8 mouse cellular contexts compared by ENCODE assay signal in the genomic region with DNA sequence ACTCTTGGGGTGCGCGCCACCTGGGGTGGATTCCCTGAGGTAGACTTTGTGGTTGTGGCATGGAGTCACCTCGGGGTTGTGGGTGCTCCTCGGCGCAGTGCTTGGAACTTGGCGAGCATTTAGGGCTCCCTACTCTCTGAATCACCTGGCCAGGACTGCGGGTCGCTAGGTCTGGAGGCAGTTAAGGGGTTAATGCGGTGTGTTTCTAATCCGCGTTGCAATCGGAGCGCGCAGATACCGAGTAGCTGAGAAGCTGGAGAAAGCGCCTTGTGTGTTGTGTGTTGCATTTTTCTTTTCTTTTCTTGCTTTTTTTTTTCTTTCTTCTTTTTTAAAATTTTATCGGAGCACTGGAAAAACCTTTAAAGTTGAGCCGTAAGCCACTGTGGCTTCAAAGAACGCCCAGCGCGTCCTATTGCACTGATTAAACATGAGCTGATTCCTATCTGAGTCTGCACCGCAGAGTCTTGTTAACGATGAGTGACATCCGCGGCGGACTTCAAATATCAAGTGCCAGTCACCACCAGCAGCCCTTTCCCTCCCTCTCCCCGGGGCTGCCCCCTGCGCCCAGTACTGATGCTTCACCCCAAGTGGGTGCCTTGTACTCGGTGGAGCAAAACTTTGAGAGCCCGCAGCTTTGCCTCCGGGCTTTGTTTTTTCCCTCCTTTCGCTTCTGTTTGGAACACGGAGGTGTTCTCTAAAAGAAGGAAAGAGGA. TPM values are rescaled to one million over a fixed set of nuclear protein-coding genes. Genes with fewer than 3 reads are reported as not detected.
DNase-seq lines count a peak whose midpoint lies in the region; ATAC-seq lines count a peak whose summit lies in the region.

No protein-coding gene starts in this region.

- peak overlapping the region; percentile 35 for H3K9ac ChIP-seq in kidney, embryonic 15.5 days
- peak overlapping the region; percentile 28; the same call in 1 of the 2 replicates for H3K9ac ChIP-seq in forebrain, embryonic 16.5 days (replicated peaks; ENCODE audit: low read depth, low read length)

- 3% methylated on average over 33 of the region's 33 CpGs for WGBS in kidney, embryonic 15.5 days
- 3% methylated on average over 33 of the region's 33 CpGs for WGBS in forebrain, embryonic 16.5 days

- no peak for DNase-seq in kidney, postnatal 25 days
- peak; percentile 1 for DNase-seq in adrenal gland, adult 8-10 months
- peak; percentile 17 to 36 for DNase-seq in kidney, postnatal 4 days
- peak; percentile 46 for DNase-seq in neural tube, embryonic 10.5 days (ENCODE audit: extremely low spot score, low spot score)
- no peak for DNase-seq in c-Kit-positive CD71-positive TER-119-positive erythroid progenitor cells, embryonic 14.5 days (ENCODE audit: low spot score)

- ATAC-seq in kidney, embryonic 15.5 days (replicated peaks; ENCODE audit: low FRiP score): no peak
- no peak for ATAC-seq in forebrain, embryonic 16.5 days
- no peak for ATAC-seq in monocyte, adult 5-6 weeks (replicated peaks; ENCODE audit: insufficient number of reproducible peaks, low FRiP score, low TSS enrichment, poor library complexity, severe bottlenecking)

- H3K4me3 ChIP-seq in kidney, embryonic 15.5 days (replicated peaks): peak overlapping the region; percentile 70
- peak overlapping the region; percentile 53 for H3K4me3 ChIP-seq in forebrain, embryonic 16.5 days (replicated peaks; ENCODE audit: low read length)

- peaks cover 38% of the 10 kb centered on the region for H3K4me1 ChIP-seq in kidney, embryonic 15.5 days
- peaks cover 34% of the 10 kb centered on the region for H3K4me1 ChIP-seq in forebrain, embryonic 16.5 days (replicated peaks; ENCODE audit: control insufficient read depth, insufficient read depth, low read length)

- H3K9me3 ChIP-seq in kidney, embryonic 15.5 days (replicated peaks): no peaks in the 10 kb centered on the region
- H3K9me3 ChIP-seq in forebrain, embryonic 16.5 days (ENCODE audit: control insufficient read depth, low read length): no peaks in the 10 kb centered on the region

- H3K27me3 ChIP-seq in kidney, embryonic 15.5 days: peaks cover 61% of the 10 kb centered on the region
- H3K27me3 ChIP-seq in forebrain, embryonic 16.5 days (replicated peaks; ENCODE audit: control insufficient read depth, insufficient read depth, low read length): peaks cover 27% of the 10 kb centered on the region

- peak overlapping the region; percentile 97 for H3K4me2 ChIP-seq in kidney, embryonic 15.5 days
- H3K4me2 ChIP-seq in forebrain, embryonic 16.5 days (ENCODE audit: low read length): peak overlapping the region; percentile 93

- H3K36me3 ChIP-seq in kidney, embryonic 15.5 days: no peaks in the 10 kb centered on the region
- no peaks in the 10 kb centered on the region for H3K36me3 ChIP-seq in forebrain, embryonic 16.5 days (ENCODE audit: control insufficient read depth, insufficient read depth)

- H3K27ac ChIP-seq in kidney, embryonic 15.5 days: no peak overlapping the region
- no peak overlapping the region for H3K27ac ChIP-seq in forebrain, embryonic 16.5 days (ENCODE audit: low read length)

RNA-seq across cellular contexts. Expression of gene Sdk1, which starts 2.1 kb away (rescaled TPM):
- 2.6 and 3.3 TPM in 2 replicates for polyA plus RNA-seq in kidney, embryonic 15.5 days (2015; fragmentation: Nextera tagmentation; extraction: Ambion mirVana)
- total RNA-seq in adrenal gland, adult 8-10 months (2022): 10 to 100 TPM in 2 of 4 experiments, 1 to 10 TPM in 2; 5.8 to 20.8 (median 13.6) TPM
- 1.3 and 1.6 TPM in 2 replicates for polyA plus RNA-seq in forebrain, embryonic 16.5 days (2015; fragmentation: Nextera tagmentation; extraction: Ambion mirVana)
- not detected in 3 replicates for total RNA-seq in monocyte, adult 5-6 weeks (2017)

Comparison
In these comparisons a context has a peak if more than half of its experiments do, and no peak if none do; other contexts are left out.
1. DNase-seq: peak in adrenal gland, adult 8-10 months (single experiment), kidney, postnatal 4 days (2 of 2) and neural tube, embryonic 10.5 days (single experiment); none in kidney, postnatal 25 days (0 of 2) and c-Kit-positive CD71-positive TER-119-positive erythroid progenitor cells, embryonic 14.5 days (single experiment).